Mouse (Mus musculus) CD4-positive helper T cell, adult 2 months (primary cell): ENCODE measurements around the gene Tbx10.
"Not testable (repeated sequence)": the region's sequence is repeated elsewhere in the genome, so short reads cannot be mapped to it uniquely, and the experiment has no call there.

ENCODE experiments used
- DNase-seq: peaks from one replicate; pipeline ENCODE4 v3.0.0-alpha.2; 2012; ENCODE audit warnings: low read depth, missing footprints, low spot score

Tbx10 gene

GRCm38 (mm10) chr19:4003112-4003511 is 10.6 kb downstream of the Tbx10 start, which contains the start of gene Doc2g:
Gene Doc2g, plus strand, starts transcription at chr19:4003313.
- DNase-seq: no peak

DNA sequence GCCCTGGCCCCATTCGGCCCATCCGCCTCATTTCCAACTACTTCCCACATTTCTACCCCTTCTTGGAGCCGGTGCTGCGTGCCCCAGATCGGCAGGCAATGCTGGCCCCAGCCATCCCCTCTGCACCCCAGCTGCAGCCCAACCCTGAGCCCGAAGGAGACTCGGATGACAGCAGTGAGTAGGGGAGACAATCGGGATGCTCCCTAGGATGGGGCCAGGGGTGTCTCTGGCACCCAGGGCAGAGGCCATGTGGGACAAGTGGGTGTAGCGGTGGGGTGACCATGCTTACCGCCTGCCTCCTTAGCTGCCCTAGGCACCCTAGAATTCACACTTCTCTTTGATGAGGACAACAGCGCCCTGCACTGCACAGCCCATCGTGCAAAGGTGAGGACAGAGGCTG is 11.1 kb downstream of the Tbx10 start:
- no peak for DNase-seq

DNA sequence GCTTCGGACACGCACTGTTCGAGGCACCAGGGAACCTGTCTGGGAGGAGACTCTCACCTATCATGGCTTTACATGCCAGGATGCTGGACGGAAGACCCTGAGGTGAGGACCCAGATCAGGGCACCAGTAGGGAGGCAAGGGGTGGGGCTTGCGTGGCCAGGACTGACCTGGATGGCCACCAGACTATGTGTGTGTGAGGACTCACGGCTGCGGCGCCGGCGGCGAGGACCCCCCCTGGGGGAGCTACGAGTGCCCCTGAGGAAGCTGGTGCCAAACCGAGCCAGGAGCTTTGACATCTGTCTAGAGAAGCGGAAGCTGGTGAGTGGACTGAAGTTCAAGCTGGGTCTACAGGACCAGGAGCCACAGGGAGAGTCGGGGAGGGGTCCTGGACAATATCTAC is 11.8 kb downstream of the Tbx10 start:
- DNase-seq: no peak

DNA sequence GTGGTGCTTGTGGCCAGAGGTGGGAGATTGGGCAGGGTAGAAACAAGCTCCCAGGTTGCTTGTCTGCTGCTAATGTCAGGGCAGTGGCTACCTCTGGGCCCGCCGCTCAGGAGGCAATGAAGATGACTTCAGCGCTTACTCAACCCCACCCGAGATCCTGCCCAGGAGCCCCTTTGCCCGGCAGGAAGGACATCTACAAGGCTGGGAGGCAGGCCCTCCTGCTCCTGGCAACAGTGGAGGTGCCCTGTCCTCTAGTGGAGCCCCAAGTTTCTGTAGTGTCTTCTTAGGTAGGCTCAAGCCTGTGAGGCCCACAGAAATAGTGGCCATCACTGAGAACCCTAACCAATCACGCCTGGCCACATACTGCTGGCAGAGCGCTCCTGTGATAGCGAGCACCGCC is 12.5 kb downstream of the Tbx10 start:
- DNase-seq: no peak

GRCm38 (mm10) chr19:4005971-4006370 is 13.4 kb downstream of the Tbx10 start:
- no peak for DNase-seq

- no peak for DNase-seq
Observed at GRCm38 (mm10) chr19:4011086-4011485, 18.5 kb downstream of the Tbx10 start.

DNA sequence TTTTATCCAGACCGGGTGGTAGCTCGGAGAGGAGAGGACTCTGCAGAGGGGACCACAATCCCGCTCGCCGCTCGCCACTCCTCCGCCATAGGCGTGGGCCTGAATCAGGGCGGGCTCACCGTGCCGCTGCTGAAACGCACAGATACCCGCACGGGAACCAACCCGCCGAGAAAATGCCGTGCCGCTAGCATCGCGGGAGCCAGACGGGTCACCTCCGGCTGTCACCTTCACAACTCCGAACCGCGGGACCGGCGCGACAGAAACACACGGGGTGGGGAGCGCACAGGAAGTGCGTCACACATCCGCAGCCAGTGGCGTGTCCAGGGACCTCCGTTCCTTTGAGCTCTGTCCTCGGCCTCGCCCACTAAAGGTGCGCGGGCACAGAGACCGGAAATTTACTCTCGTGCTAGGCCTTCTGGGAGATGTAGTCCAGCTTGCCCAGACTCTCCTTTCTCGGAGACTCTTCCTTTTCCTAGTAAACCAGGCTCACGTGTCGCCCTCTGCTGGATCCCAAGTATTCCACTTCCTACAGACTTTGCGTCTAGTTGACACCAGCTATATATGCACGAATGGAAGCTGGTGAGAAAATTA is 20.0 kb downstream of the Tbx10 start, which contains the start of gene Ndufv1:
TSS of gene Ndufv1 (minus strand) at position 375 of the 591 bp plus-strand sequence.
- peak; percentile 98 for DNase-seq

DNA sequence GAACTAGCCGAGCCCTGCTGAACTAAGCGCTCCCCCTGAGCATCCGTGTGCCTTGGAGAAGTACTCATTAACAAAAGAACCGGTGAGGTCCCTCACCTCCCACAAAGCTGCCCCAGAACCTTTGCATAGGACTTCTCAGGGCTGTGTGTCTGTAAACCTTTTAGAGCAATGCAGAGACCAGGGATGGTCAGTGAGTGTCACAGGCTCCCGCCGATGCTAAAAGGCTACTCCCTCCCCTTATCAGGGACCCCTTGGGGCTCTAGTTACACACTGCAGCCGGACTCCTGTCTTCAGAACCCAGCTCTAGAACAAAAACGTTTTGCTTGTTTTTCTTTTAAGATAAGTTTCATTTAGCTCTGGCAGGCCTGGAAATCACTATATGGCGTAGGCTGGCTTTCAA is 20.5 kb downstream of the Tbx10 start:
- no peak for DNase-seq

DNA sequence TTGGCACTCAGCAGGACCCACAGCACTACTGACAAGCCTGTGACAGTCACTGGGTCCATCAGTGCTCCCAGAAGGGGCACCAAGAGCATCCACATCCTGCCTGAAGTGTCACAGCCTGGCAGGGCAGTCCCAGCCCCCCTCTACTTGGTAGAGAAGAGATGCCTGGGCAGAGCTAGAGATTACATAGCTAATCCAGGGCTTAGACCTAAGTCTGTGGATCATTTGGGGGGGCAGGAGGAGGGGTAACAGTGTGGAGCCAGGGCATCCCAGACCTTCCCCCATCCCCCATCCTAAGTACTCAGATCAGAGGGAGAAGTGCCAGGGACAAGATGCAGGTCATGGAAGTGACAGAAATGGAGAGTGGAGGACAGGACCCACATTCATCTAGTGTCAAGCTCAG is 22.2 kb downstream of the Tbx10 start:
- no peak for DNase-seq

GRCm38 (mm10) chr19:4015635-4016034 is 23.1 kb downstream of the Tbx10 start:
- DNase-seq: no peak

GRCm38 (mm10) chr19:4017921-4018587 is 25.5 kb downstream of the Tbx10 start:
- no peak for DNase-seq

- peak; percentile 77 for DNase-seq
Observed at GRCm38 (mm10) chr19:4018743-4019583, 26.4 kb downstream of the Tbx10 start.

GRCm38 (mm10) chr19:4023185-4023584 is 30.6 kb downstream of the Tbx10 start:
- DNase-seq: no peak

DNA sequence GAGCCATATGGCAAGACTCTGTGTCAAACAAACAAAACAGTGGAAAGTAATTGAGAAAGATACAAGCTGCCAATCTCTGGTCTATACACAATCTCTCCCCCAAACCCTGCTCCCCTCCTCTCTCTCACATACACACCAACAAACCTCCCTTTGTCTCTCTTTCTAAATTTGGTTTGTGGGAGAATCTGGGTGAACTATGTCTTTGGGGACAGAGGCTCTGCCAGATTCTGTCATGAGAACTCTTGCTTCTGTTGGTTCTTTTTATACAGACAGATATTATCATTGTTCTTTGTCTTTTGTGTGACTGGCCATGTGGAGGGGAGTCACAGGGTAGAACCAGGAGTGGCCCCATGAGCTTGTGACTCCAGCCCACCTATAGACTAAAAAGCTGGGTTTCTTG is 35.0 kb downstream of the Tbx10 start:
- no peak for DNase-seq

GRCm38 (mm10) chr19:4032668-4033067 is 40.1 kb downstream of the Tbx10 start:
- no peak for DNase-seq

- DNase-seq: no peak
Observed at GRCm38 (mm10) chr19:4033298-4033697, 40.7 kb downstream of the Tbx10 start.

DNA sequence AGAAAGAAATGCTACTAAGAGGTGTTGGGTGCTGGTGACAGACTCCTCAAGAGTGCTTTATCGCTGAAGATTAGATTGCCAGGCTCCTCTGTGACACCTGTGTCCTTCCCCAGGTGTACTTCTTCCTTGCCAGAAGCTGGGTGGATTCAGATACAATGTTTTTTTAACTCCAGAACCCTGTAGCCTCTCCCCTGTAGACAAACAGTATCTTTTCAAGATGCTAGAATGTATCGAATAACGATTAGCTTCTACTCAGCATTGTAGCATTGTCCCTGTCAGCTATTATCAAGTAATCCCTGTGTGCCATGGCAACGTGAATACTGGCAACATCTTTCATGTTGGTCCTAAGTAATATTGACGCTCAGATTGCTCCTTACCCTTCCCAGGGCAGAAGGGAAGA is 41.2 kb downstream of the Tbx10 start:
- DNase-seq: no peak

DNA sequence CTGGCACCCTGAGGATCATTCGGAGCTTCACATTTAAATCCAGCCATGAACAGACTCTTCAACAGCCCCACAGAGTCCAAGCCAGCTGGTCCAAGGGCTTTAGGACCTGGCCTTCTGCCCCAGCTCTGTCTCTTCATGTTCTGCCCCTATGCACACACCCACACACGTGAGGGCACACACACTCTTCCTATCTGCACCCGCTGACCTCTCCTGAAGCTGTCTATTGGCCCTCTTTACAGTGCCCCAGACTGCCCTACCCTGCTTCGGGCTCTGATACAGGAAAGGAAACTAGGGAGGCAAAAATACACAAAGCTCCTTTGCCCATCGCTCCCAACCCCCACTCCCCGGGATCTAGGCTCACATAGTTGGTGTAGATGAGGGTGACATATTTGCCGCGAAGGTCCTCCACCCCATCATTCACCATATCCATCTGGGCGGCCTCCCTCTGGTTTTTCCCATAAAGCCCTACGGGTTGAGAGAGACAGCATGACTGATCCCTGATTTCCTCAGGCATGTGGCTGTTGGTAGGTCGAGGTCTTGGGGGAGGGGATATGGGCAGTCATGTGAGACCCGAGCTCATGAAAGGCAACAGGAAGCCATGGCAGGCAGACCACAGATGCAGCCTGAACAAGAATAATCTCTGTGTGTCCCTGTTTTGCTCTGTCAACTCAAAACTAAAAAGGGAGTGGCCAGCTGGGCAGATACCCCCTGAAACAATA is 43.9 kb downstream of the Tbx10 start:
- no peak for DNase-seq

GRCm38 (mm10) chr19:4037154-4037787 is 44.7 kb downstream of the Tbx10 start:
- not testable (repeated sequence) for DNase-seq

DNA sequence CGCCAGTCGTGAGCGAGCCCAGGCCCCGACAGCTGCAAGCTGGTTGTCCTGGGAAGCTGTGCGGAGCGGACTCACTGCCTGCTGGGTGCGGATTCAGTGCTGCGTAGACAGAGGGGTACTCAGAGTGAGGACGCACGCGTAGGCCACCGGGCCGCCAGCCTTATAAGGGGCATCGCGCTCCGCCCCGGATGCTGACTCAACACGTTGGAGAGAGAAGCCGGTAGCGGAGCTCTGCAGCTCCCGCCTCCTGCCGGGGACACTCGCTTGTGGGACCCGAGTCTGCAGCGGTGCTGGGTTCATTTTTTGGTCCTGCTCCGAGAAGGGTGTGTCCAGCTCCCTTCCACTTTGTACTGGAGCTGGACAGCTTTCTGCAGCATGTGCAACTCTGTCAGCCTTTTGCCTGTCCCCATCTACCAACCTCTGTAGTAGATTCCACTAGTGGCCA is 45.3 kb downstream of the Tbx10 start, which contains the start of gene Gstp1:
TSS of gene Gstp1 (minus strand) at position 198 of the 445 bp plus-strand sequence.
- peak; percentile 88 for DNase-seq

GRCm38 (mm10) chr19:4040941-4041340 is 48.4 kb downstream of the Tbx10 start:
- not testable (repeated sequence) for DNase-seq
